Mouse (Mus musculus): ENCODE measurements around the gene Prrc2b.

The Prrc2b gene

DNA sequence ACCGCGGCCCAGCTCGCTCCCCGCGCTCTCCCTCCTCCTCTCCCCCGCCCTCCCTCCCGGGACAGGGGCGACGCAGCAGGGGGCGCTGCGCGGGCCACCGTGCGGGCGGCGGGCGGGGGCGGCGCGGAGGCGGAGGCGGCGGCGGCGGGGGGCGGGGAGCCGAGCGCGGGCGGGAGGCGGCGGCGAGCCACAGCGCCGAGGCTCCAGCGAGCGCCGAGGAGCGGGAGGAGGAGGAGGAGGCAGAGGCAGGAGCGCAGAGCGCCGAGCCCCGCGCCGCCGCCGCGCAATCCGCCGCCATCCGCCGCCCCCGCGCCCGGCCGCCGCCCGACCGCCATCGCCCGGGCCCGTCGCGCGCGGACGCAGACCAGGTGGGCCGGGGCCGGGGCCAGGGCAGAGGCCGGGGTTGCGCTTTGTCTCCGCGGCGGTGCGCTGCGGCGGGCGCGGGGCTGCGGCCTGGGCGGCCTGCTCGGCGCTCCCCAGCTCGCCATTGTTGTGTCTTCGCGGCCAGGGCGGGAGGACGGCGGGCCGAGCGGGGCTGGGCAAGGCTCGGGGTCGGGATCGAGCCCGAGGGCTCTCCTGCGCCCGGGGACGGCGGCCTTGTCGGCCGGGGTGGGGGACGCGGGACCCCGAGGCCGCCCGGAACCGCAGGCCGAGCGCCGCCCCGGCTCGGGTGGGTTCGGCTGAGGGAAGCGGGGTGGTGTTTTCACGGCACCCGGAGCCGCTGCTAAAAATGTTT is at the start of gene Prrc2b:
Gene Prrc2b (plus strand): TSS at position 159 of the 736 bp plus-strand sequence.
- DNase-seq (ENCODE audit: low spot score), result no peak

DNA sequence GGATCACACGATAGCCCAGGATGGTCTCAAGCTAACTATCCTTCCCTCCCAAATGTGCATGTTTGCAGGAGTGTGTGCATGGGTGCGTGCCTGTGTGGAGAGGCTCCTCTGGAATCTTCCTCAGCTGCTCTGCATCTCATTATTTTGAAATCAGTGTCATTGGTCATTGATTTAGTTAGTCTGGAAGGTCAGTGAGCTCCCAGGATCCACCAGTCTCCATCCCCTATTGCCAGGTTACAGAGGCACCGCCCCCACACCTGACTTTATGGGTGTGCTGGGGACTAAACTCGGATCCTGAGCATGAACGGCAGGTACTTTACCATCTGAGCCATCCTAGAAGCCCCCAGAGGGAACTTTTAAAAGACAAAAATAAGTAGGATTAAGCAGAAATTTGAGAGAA is 47.9 kb upstream of the Prrc2b start:
- no peak for DNase-seq (ENCODE audit: low spot score)

DNA sequence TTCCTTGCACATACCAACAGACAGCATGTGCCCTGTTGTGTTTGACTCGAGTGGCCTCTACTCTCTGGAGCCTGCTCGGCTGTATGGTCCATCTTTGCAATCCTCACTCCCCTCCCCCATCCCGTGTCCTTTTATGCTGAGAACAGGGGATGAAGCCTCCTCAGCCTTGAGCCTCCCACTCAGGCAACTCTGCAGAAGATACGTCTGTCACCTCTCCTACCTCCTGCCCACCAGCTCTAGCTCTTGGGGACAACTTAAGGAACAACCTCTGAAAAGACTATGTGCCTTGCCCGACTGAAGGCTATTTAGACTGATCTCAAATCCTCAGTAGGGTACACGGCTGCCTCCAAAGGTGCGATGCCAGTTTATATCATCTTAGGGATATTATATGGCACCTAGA is 47.3 kb upstream of the Prrc2b start:
- no peak for DNase-seq (ENCODE audit: low spot score)

DNA sequence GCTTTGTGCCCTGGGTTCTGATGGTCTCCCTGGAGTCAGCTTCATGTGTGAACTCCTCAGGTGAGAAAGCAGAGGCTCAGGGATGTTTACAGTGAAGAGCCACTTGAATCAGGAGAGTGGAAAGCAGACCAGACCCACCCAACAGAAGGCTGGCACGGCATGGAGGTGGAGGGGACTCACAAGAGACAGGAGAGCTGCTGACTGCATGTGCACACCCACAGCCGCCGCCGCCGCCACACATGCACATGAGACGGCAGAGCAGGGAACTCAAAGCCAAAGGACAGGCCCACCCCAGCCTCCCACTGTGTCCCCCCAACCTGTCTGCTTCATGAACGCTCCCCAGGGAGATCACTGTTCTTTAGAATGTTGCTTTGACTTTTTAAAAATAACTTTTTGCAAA is 46.8 kb upstream of the Prrc2b start:
- no peak for DNase-seq (ENCODE audit: low spot score)

DNA sequence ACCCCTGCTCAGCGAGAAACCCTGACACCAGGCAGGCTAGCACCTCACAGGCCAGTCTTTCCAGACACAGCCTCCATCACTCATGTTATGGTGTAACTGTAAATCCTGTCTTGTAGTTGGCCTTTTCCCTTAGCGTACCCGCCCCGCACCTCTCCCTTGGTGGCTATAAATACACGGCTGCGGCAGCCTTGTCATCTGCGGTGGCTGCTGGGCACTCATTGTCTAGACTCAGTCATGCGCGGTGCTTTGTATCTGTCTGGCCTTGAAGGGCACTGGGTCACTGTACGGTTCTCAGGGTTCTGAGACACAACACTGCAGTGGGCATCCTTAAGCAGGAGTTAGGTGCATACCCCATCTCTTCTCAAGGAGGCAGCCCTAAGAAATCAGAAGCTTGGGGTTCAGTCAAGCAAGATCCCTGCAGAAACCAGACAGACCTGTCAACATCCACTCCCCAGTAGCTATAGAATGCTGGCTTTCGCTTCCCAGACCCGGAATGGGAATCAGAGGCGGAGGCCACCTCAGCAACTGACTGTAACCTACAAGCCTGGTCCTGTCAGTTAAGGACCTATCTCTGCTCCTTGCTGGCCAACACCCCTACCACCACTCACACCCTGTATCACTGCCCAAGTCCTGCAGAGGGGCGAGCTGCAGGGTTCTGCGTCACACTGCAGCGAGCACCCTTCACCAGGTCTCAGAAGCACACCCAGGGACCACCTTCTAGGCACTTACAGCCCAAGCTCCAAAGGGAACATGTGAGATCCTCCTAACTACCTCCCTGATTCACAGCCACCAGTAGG is 45.6 kb upstream of the Prrc2b start:
- DNase-seq (ENCODE audit: low spot score), result no peak

DNA sequence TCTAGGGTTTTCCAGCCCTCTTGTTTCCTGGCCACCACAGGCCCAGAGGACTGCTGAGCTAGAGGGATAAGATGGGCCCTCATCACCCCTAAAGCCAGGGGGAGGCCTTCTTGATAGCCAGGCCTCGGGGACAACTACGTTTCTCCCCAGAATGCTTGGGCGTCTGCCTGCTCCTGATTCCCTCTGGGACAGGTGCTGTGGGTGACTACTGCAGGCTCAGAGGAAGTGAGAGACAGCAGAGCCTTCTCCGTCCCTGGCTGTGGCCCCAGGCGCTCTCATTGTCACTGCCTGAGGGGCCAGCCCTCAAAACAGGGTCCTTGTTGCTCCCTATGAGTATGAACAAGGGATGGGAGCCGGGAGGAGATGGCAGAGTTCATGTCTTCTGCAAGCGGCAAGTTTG is 45.0 kb upstream of the Prrc2b start:
- DNase-seq (ENCODE audit: low spot score), result no peak

DNA sequence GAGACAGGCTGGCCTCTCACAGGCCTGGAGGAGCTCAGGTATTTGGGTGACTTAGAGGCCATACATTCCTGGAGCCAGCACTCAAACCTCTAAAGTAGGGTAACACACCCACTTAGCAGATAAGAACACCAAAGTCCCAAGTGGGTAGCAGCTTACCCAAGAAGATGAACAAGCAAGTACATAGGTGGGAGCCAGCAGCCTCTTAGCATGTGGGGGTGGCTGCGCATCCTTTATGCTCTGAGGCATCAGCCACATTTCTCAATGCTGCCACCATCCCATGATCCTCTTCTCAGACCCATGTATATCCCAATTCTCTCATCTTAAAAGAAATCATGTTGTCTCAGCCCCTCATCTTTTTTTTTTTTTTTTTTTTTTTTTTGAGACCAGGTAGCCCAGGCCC is 39.6 kb upstream of the Prrc2b start:
- no peak for DNase-seq (ENCODE audit: low spot score)

DNA sequence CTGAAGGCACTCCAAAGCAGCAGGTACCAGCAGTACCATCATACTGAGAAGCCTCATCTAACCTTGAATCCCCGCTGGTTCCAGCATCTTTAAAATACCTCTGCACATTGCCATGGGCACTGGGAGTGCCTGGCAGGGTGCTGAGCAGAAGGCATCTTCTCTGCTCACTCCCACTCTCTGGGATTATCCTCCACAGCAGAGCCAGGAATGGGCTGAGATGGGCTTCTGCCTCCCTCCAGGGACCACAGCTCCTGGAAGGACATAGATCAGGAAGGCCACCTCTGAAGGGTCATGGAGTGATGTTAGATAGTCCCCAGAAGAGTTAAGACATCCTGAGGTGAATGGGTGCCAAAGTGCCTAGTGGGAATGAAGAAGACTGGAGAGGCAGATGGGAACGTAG is 38.3 kb upstream of the Prrc2b start:
- no peak for DNase-seq (ENCODE audit: low spot score)

DNA sequence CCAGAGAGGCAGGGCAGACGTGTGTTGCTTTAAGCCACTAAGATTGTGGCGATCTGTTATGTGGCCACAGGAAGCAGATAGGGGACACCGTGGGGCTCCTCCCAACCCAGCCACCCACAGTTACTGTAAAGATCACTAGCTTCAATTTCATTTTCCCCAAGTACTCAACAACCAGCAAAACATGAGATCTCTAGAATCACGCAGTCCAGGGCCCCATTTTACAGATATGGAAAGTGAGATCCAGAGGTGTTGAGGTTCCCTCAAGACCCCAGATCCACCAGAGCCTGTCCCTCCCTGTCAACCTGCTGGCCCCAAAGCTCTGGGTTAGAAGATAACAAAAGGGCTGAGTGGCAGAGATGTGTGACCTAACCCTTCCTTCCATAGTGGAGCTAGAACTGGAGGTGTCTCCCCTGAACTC is 35.0 kb upstream of the Prrc2b start:
- no peak for DNase-seq (ENCODE audit: low spot score)

DNA sequence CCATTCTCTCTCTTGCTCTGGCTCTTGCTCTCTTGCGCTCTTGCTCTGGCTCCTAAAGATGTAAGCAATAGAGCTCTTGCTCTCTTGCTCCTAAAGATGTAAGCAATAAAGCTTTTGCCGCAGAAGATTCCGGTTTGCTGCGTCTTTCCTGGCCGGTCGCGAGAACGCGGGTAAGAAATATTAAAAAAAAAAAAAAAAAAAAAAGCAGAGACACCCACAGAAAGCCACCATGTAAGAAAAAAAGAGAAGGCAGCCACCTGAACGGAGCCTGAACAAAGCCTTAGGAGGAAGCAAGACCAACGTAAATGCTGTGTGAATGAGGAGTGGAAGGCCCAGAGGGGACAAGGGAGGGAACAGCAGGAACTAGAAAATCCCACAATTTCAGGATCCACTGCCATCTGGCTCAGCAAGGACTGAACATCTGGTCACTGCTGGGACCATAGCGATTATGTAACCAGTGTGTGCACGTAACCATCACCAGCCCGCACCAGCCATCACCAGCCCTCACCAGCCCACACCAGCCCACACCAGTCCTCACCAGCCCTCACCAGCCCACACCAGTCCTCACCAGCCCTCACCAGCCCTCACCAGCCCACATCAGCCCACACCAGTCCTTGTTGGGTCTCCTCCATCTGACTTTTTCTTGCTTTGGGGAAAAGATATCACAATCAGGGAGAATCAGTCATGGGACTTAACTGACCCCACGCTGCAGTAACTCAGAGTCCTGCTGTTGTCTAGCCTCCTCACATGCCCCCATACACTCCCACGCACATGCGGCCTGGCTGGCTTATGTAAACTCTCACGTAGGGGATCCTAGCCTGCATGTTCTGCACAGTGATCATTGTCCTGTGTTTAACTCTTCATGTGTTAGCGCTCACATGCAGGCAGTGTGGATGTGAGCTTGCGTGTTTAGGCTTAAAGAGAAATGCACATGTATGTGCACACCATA is 30.8 kb upstream of the Prrc2b start:
- DNase-seq (ENCODE audit: low spot score), result no peak

DNA sequence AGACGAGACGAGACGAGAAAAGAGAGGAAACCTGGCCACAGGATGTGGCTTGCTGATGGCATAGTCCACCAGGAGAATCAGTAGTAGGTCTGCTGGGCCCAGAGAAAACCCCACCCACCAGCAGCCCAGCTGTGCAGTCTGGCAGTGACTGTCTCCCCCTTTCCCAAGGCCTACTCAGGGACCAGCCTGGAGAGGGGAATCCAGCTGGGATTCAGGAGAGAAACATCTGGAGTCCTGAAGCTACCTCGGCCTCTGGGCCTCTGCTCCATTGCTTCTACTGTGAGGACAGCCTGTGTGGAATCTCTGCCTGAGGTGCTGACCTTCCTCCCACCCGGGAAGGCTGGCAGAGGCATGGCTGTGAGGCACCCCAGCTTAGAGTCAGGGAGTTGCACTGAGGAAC is 29.7 kb upstream of the Prrc2b start:
- no peak for DNase-seq (ENCODE audit: low spot score)

DNA sequence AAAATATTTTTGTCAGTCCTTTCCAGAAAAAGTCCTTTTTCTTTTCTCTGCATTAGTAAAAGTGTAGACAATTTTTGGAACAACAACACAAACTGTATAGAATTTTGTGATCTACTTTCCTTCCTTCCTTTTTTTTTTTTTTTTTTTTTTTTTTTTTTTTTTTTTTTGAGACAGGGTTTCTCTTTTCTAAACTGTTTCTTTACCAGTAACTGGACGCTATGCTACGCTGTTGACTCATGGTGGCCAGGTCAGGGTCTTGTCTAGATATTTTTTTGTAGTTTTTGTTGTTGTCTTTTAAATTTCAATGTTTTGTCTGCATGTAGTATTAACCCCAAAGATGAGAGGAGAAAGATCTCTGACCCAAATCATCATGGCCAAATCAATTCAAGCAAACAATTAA is 29.1 kb upstream of the Prrc2b start:
- DNase-seq (ENCODE audit: low spot score), result no peak

DNA sequence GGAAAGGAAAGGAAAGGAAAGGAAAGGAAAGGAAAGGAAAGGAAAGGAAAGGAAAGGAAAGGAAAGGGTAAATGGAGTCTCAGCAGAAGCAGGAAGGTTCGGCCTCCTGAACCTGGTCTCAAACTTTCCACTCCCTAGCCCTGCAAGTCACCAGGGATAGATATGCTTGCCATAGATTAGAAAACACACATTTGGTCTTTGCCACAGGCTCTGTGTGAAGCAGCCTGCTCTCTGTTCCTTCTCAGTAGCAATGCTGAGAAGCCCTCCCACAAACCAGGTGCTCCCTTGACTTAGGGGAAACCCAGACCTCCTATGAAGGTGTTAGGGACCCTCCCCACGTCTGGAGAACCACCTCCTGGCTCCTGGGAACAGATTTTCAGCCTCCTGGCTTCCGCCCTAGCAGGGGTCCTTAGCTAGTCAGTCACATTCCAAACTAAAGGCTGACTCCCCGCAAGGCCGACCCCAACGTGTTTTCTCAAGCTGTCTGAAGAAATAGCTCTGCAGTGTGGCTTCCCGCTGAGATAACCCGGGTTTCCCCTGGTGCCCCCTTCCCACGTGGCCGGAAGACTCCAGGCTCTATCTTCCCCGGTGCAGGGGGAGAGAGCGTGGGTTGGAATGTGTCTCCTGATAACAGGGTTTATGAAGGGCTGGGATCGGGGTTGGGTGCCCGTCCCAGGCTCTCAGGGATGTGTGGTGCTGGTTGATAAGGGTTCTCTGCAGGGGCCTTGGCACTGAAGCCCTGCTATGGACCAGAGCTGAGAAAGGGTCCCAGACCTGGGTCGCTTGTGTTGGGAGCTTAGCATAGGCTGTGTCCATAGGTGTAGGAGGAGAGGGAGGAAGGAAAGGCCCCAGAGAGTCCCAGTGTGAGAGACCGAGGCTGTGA is 23.0 kb upstream of the Prrc2b start:
- DNase-seq (ENCODE audit: low spot score), result peak; percentile 80

DNA sequence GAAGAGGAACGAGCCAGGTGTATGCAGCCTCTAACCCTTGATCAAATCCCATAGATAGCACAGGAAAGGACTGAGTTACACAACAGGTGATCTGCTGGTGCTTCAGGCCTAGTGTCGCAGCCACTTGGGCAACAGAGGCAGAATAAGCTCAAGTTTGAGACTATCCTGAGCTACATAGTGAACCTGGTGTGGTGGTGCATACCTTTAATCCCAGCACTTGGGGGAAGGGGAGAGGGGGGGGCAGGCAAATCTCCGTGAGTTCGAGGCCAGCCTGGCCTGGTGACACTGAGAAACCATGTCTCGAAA is 22.4 kb upstream of the Prrc2b start:
- DNase-seq (ENCODE audit: low spot score), result no peak

DNA sequence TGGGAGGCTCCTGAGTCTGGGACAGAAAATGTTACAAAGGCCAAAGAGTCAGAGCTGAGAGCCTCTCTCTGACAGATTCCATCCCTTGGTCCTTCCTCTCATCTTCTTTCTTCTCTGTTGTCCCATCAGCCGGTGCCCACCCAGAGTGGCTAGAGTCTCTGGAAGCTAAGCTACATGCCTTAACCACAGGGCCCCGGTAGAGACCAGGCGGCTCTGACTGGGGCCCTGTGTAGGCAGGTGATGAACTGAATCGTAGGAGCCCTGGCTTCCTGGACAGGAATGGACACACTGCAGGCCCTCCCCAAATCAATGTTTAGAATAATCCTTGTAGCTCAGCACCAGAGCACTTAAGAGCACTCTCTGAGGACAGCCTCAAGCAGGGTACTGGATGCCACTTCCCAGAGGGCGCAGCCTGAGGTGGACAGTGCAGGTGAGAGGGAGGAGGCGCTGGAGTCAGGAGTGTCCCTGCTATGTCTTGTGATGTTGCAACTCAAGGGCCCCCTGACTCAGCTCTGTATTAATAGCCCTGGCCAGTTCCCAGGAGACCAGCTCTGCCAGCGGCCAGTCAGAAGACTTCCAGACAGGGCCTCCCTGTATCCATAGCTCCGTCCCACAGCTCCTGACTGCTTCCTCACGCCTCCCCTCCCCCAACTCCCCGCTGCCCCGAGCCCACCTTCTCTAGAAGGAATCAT is 21.4 kb upstream of the Prrc2b start:
- DNase-seq (ENCODE audit: low spot score), result no peak

DNA sequence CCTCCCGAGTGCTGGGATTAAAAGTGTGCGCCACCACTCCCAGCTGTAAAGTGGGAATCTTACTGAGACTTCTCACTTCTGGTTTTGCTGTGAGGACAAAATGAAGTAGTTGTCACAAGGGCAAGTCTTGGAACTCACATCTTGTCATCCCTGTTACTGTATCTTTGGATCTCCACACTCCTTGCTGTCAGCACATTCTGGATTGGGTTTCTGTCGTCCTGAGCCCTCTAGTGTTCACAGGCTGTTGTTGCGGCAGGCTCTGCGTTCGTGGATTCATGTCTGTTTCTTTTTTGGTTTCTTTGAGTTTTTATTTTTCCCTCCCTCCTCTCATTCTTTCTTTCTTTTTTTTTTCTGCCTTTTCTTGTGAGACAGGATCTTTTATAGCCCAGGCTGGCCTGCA is 20.4 kb upstream of the Prrc2b start:
- DNase-seq (ENCODE audit: low spot score), result no peak

DNA sequence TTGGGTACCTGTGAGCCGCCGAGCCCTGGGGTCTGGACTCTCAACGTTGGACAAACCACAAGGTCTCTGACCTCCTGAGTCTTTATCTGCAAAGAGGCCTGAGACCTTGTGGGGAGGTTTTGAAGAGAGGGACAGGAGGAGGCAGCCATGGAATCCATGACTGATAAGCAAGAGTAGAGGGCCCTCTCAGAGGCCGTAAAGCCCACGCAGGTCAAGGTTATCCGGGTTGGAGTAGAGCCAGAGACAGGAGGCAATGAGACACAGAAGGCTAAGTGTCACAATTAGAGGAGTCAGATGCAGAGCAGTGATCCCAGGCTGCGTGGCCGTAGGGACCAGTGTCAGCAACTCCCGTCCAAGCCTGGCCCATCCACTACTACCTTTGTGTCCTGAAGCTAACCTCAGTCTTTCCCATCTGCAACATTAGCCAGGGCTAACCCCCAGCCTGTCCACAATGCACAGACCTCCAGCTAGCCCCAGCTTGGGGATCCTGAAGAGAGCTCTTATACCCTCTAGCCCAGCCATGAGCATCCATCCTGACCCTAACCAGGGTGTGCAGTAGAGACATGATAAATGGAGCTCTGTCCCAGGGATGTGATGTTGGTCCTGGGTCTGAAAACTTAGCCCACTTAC is 19.6 kb upstream of the Prrc2b start:
- DNase-seq (ENCODE audit: low spot score), result no peak

DNA sequence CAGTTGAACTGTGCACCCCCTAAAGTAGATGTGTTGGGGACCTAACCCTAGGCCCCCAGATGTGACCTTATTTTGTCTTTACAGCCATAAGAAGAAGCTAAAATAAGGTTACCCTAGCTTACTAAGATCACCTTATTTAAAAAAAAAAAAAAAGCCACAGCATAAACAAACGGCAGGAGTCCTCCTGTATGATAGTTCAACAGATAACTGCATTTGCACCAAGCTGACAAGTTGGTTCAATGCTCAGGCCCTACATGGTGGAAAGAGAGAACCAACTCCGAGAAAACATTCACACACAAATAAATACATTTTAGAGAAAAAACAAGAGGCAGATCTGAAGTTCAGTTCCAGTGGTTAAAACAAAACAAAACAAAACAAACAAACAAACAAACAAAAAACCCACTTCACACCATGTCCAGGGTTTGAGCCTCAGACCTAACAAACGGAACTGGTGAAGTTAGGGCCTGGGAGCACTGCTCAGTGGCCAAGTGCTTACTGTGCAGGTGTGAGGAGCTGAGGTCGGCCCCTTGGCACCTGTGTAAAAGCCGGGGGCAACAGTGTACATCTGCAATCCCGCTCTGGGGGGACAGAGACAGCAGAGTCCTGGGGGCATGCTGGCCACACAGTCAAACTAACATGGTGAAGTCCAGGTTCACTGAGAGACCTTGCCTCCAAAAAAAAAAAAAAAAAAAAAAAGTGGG is 18.9 kb upstream of the Prrc2b start:
- no peak for DNase-seq (ENCODE audit: low spot score)

DNA sequence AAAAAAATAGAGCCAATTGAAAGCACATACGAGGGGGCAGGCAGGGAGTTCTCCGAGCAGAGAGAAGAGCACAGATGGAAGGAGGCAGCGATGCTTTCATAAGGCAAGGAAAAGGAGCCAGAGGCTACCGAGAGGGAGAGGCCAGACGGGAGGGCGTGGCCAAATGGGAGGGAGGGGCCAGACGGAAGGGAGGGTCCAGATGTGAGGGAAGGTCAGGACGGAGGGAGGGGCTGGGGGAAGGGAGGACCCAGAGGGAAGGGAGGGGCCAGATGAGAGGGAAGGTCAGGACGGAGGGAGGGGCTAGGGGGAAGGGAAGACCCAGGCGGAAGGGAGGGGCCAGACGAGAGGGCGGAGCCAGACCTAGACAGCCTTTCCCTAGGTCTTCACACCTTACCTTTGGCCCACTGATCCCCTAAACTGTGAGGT is 18.3 kb upstream of the Prrc2b start:
- peak; percentile 80 for DNase-seq (ENCODE audit: low spot score)

DNA sequence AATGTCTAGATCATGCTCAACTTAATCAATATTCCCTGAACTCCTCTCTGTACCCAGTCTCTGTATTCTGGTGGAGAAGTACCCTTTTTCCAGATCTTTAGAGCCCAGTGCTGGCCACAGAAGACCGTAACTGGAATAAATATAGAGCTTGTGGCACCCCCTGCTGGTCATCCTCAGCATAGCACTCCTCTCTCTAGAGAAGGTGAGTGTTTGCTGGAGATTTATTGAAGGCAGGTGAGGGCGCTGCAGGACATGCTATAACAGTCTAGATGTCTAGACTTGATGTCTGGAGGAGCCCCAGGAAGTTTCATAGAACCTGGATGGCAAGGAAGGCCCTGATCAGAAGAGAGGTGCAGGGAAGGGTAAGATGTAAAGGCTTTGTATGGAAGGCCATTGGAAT is 16.8 kb upstream of the Prrc2b start:
- peak; percentile 84 for DNase-seq (ENCODE audit: low spot score)

Measured in spleen, adult 12 weeks (tissue).